Mouse (Mus musculus): ENCODE measurements around the gene Rerg. TPM values are rescaled to one million over a fixed set of nuclear protein-coding genes. Genes with fewer than 3 reads are reported as not detected.

Rerg gene
- total RNA-seq (2021), result 10 to 100 TPM; 36.9 to 41.8 TPM
- long read RNA-seq, experiment 1, transcript Rerg-202 (5 exons, 2,262 nt), result major isoform, 53 of 59 reads
- long read RNA-seq, experiment 1, partial matches to known transcripts, result 0 of 59 reads
- long read RNA-seq, experiment 1, other reads (novel, unspliced or antisense), result 6 of 59 reads
- long read RNA-seq, experiment 2, transcript Rerg-202 (5 exons, 2,262 nt), result major isoform, 65 of 70 reads
- long read RNA-seq, experiment 2, partial matches to known transcripts, result 0 of 70 reads
- long read RNA-seq, experiment 2, other reads (novel, unspliced or antisense), result 5 of 70 reads

DNA sequence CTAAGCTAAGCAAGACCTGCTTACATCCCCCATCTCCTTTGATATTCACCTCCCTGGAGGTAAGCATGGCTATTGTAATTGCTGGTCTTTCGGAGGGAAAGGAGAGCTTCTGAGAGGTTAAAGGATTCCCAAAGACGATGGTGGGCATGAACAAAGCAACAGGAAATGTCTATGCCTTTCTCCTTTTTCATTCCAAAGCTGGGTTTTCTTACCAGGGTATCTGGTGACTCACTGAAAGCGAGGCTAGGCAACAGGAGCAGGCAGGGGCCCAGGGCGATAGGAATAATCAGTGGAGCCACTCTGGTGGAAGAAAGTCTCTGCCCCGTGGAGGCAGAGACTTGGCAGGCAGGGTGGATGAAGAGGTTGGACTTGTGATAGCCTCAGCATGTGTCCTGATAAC is at the start of gene Rerg:
Rerg (minus strand) TSS at position 272 of the 400 bp plus-strand sequence.
- no peak for TF ChIP-seq CTCF (conservative IDR thresholded peaks at IDR 0.05)
- H3K4me3 ChIP-seq, result peak within 1 kb of the TSS; percentile 85
- H3K27ac ChIP-seq, result peak within 1 kb of the TSS; percentile 86
- DNase-seq (ENCODE audit: low spot score in 2 of 2), result no peak

DNA sequence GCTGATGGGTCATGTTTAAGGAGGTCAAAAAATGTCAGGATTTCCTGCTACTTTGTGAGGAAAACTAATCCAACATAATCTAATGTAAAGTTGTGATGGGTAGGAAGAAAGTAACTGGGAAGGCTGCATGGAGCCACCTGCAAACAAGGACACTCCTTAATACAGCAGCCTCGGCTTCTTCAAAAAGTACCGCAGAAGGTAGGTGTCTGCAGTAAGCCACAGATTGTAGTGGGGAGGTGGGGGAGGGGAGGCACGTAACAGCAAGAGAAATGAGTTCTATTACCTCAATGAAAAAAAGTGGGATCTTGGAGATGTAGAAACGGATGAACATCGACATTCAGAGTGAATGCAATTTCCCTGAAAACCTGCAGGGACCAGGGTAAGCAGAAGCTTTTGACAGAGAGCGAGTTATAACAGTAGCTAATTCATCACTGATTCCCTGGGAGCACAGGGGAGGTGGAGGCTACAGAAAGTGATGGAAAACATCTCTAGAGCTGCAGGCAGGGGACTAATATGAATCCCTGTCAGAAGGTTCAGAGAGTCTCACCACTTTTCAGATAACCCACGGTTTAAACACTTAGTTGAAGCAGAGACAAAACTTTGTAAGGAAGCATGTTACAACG is 47.7 kb upstream of the Rerg start:
- no peak for DNase-seq (ENCODE audit: low spot score in 2 of 2)
- TF ChIP-seq CTCF (conservative IDR thresholded peaks at IDR 0.05), result peak; percentile 31
- no peak overlapping the region for H3K27ac ChIP-seq
- no peak overlapping the region for H3K4me3 ChIP-seq

GRCm38 (mm10) chr6:137211441-137211840 is 41.1 kb upstream of the Rerg start:
- no peak for DNase-seq (ENCODE audit: low spot score in 2 of 2)
- no peak overlapping the region for H3K27ac ChIP-seq
- no peak for TF ChIP-seq CTCF (conservative IDR thresholded peaks at IDR 0.05)
- H3K4me3 ChIP-seq, result no peak overlapping the region

DNA sequence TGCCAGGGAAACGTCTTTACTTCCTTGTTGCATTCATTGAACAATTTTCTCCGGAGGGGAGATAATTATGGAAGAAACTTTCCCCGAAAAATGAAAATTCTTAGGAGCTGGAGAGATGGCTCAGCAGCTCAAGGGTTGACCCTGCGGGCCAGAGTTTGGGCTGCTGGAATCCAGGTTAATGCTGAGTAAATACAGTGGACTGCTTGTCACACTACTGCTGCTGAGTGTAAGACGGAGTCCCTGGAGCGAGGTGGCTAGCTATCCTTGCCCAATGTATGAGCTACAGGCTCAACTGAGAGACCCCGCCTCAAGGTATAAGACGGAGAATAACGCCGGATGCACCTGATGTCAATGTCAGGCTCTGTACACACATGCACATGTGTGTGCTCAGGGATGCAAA is 40.7 kb upstream of the Rerg start:
- no peak for TF ChIP-seq CTCF (conservative IDR thresholded peaks at IDR 0.05)
- Histone ChIP-seq H3K4me3 (no peak overlapping the region), H3K27ac (no peak overlapping the region)
- no peak for DNase-seq (ENCODE audit: low spot score in 2 of 2)

DNA sequence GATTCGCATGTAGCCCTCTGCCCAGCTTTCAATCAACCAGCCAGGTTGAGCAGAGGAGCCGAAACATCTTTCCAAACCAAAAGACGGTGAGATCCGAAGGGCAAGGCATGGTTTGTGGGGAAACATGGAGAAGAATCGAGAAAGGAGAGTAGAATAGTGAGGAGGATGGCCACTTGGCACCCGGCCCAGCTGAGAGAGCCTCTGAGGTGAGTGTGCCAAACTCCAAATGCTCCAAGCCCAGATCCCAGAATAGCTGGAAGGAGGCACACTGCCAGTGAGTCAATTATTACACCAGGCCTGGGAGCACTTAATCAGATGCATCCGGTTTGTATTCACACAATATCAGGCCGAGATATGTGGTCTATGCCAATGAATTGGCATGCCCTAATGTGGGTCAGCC is 39.7 kb upstream of the Rerg start:
- Histone ChIP-seq H3K4me3 (no peak overlapping the region), H3K27ac (no peak overlapping the region)
- DNase-seq (ENCODE audit: low spot score in 2 of 2), result peak; percentile 44 to 52
- no peak for TF ChIP-seq CTCF (conservative IDR thresholded peaks at IDR 0.05)

- H3K4me3 ChIP-seq, result no peak overlapping the region
- DNase-seq (ENCODE audit: low spot score in 2 of 2), result no peak
- no peak for TF ChIP-seq CTCF (conservative IDR thresholded peaks at IDR 0.05)
- no peak overlapping the region for H3K27ac ChIP-seq
These were observed 36.8 kb upstream of the Rerg start for GRCm38 (mm10) chr6:137207126-137207525.

- peak; percentile 83 for TF ChIP-seq CTCF (conservative IDR thresholded peaks at IDR 0.05)
- no peak overlapping the region for H3K4me3 ChIP-seq
- peak; percentile 11 to 55 for DNase-seq (ENCODE audit: low spot score in 2 of 2)
These were observed 35.5 kb upstream of the Rerg start for GRCm38 (mm10) chr6:137205662-137206400.

GRCm38 (mm10) chr6:137202661-137203060 is 32.4 kb upstream of the Rerg start:
- H3K27ac ChIP-seq, result no peak overlapping the region
- DNase-seq (ENCODE audit: low spot score in 2 of 2), result no peak
- TF ChIP-seq CTCF (conservative IDR thresholded peaks at IDR 0.05), result no peak

More at GRCm38 (mm10) chr6:137205662-137206400, 35.5 kb upstream of the Rerg start:
- no peak overlapping the region for H3K27ac ChIP-seq

GRCm38 (mm10) chr6:137201578-137201977 is 31.3 kb upstream of the Rerg start:
- Histone ChIP-seq H3K27ac (no peak overlapping the region), H3K4me3 (no peak overlapping the region)
- no peak for TF ChIP-seq CTCF (conservative IDR thresholded peaks at IDR 0.05)
- DNase-seq (ENCODE audit: low spot score in 2 of 2), result no peak

More at GRCm38 (mm10) chr6:137202661-137203060, 32.4 kb upstream of the Rerg start:
- H3K4me3 ChIP-seq, result no peak overlapping the region

DNA sequence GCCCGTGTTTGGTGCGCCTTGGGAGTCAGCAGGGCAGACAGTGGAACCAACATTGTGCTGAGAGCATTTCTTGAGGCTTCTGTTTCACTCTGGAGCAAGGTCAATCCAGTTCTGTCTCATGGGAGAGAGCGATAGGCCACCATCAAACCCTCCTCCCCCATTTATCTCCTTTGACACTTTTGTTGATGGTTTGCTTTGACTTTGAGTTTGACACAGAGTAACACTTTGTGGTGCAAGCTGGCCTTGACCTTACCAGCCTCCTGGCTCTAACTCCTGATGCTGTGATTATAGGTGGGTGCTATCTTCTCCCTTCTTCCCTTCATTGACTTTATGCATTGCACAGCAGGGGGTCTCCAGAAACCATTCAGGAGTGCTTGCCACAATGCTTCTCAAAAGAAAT is 30.9 kb upstream of the Rerg start:
- H3K4me3 ChIP-seq, result no peak overlapping the region
- no peak for TF ChIP-seq CTCF (conservative IDR thresholded peaks at IDR 0.05)
- DNase-seq (ENCODE audit: low spot score in 2 of 2), result no peak
- H3K27ac ChIP-seq, result no peak overlapping the region

GRCm38 (mm10) chr6:137192063-137192462 is 21.8 kb upstream of the Rerg start:
- DNase-seq (ENCODE audit: low spot score in 2 of 2), result peak; percentile 42 to 57
- peak; percentile 93 for TF ChIP-seq CTCF (conservative IDR thresholded peaks at IDR 0.05)
- H3K4me3 ChIP-seq, result no peak overlapping the region
- H3K27ac ChIP-seq, result no peak overlapping the region

- H3K4me3 ChIP-seq, result no peak overlapping the region
- no peak overlapping the region for H3K27ac ChIP-seq
- DNase-seq (ENCODE audit: low spot score in 2 of 2), result no peak
- TF ChIP-seq CTCF (conservative IDR thresholded peaks at IDR 0.05), result no peak
These were observed 20.7 kb upstream of the Rerg start for GRCm38 (mm10) chr6:137191026-137191425.

DNA sequence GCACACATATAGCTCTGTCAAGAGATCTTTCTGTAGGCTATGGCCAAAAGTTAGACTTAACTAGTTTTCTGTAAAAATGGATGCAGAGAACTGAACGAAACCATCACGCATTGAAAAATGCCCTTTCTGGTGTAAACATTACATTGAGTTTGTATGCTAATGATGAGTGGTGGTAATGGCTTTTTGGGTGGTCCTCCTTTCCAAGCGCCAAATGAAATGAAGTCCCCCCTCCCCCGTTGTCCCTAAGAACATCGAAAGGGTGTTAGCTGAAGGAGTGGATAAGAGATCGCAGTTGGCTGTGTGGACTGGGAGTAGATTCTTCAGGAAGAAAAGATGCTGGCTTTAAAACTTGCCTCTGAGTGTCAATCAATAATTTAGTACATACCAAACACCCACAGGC is 20.3 kb upstream of the Rerg start:
- TF ChIP-seq CTCF (conservative IDR thresholded peaks at IDR 0.05), result no peak
- H3K4me3 ChIP-seq, result no peak overlapping the region
- H3K27ac ChIP-seq, result no peak overlapping the region
- DNase-seq (ENCODE audit: low spot score in 2 of 2), result no peak

Data from layer of hippocampus, adult 2 months (tissue).